Mouse (Mus musculus): ENCODE data around the gene Gm49630. TPM values are rescaled to one million over a fixed set of nuclear protein-coding genes. Genes with fewer than 3 reads are reported as not detected.
"Not testable (repeated sequence)": the region's sequence is repeated elsewhere in the genome, so short reads cannot be mapped to it uniquely, and the experiment has no call there.

Gene Gm49630
- total RNA-seq, 2 experiments from 2014 or later = not detected

DNA sequence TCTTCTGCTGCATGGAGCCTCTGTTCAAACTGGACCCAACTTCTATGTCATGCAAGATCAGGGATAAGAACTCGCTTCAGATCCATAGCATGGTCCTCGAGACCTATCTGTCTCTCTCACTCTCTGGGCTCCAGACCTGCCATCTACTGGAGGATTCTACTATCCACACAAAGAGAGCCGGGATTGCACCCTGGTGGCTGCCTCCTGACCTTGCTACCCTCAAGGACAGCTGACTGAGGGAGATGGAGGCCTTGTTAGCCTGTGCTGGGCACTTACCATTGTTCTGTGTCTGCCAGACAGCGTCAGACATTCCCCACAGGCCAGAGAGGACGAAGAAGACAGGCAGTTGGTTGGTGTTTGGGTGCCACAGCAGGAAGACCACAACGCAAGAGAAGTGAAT is 2.4 kb downstream of the Gm49630 start:
- DNase-seq (ENCODE audit: low spot score in 2 of 2) = peak in 1 of 2 experiments; percentile 12

DNA sequence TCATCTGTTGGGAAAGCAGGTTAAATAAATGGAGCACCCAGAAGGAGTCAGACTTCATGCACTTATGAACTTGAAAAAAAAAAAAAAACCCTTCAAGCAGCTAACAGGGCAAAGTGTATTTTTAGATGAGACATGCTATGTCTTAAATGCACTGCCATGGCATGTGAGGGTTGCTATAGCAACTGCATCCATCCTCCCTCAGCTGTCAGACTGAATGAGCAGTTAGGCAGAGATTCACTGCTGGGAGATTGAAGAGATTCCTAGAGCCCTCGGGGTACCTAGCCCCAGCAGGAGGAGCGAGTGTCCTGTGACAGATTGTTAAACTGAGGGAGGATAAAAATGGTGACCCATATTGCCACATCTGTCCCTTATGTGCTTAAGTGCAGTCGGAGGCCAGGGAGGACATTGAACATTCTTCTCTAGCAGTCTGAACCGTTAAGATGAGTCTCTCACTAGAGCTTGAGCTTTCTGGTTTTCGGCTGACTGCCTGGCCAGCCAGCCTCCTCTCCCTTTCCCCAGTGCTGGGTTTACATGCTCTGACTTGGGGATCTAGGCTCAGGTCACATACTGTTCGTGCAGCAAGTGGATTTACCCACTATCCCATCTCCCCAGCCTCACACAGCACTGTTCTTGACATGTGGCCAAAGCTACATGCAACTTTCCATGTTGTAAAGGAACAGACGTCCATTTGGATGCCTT is 5.0 kb downstream of the Gm49630 start:
- DNase-seq (ENCODE audit: low spot score in 2 of 2) = not testable (repeated sequence)

DNA sequence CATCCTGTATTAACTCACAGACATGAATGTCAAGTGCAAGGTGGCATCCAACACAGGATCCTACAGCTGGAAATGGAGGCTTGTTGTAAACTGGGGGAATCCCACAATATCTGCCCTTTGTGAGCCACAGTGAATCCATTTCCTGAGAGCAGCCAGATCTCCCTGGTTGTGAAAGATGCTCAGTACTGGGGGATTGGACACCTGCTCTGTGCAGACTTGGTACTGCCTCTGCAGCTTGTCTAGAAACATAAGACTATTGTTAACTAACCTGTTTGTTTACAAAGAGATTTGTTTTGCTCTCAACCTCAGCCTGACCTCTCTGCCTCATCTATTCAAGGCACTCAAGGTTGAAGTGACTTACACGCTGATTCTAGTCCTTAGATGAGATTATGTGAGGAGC is 5.5 kb downstream of the Gm49630 start:
- not testable (repeated sequence) for DNase-seq (ENCODE audit: low spot score in 2 of 2)

DNA sequence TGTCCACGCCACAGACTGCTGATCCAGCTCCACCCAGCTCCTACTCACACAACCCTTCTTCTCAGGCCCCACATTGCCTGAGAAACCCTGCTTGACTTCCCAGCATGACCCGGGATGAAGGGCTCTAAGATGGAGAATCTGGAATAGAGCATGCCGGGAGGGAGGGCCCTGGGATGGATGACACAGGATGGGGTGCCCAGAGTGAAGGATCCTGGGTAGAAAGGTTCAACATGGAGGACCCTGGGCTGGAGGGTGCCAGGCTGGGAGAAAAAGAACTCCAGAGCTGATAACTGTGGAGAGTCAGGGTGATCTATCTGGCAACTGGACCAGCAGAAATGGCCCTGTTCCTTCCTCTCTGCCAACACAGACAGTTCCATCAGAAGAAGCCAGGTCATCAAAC is 6.2 kb downstream of the Gm49630 start:
- DNase-seq (ENCODE audit: low spot score in 2 of 2) = not testable (repeated sequence)

DNA sequence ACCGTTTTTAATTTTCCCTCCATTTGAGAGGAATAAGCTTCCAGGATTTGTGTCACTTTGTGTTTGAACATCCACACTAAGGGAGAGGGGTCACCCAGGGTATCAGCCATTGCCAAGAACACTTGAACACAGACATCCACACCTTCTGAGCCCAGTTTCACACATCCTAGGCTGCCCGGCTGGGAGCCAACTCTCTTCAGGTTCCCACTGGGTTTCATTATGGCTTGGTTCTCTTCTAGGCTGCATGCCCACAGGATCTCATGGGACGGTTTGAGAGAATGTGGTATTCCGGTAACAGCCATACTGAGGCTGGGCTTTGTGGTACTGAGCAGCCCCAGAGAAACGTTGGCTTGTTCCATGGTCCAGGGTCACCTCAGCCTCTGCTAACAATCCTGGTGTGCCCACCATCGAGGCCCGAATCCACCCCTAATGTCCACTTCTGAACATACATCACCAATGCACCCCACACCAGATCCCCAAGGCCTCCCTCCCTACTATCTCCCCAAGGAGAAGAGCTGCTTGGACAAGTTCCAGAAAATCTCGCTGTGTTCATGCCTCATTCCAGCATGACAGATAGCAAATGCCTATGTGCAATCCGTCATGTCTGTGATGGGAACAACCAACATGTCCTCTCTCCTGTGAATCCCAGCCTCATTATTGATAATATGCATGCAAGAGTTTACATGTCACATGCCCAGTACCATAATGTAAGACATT is 10.9 kb downstream of the Gm49630 start:
- peak in 1 of 2 experiments; percentile 13 for DNase-seq (ENCODE audit: low spot score in 2 of 2)

DNA sequence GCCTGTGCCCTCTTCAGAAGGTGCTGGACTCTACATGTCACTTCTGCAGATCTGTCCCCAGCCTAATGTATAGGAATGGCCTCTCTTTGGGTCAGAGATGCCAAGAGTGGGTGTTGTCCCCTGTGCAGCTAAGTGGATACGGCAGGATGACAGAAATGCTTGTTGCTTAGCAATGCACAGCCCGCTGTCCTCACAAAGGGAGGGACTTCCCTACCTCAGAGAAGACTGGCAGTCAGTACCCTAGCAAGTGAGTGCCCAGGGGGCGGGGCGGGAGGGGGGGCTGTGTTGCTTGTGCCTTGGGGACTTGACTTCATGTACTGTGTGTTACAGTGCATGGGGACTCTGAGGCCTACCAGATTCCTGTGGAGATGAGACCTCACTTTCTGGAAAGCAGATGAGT is 12.0 kb downstream of the Gm49630 start:
- not testable (repeated sequence) for DNase-seq (ENCODE audit: low spot score in 2 of 2)

DNA sequence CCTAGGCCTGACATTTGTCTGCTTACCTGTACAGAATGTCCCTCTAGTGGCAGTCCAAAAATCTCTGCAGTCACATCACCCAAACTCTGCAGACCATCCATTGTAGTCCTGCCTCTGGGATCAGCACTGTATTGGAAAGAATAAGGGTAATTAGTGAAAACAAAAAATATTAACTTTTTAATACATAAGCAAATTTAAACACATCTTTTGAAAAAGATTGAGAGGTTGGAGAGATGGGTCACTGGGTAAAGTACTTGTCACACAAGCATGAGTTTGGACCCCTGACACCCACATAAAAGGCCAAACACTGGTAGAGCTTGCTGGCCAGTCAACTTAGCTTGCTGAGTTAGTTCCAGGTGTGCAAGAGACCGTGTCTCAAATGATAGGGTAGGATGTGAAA is 19.2 kb downstream of the Gm49630 start, which contains the start of gene Ttll2:
Gene Ttll2, minus strand, starts transcription at position 101 of the 400 bp plus-strand sequence.
- not testable (repeated sequence) for DNase-seq (ENCODE audit: low spot score in 2 of 2)

DNA sequence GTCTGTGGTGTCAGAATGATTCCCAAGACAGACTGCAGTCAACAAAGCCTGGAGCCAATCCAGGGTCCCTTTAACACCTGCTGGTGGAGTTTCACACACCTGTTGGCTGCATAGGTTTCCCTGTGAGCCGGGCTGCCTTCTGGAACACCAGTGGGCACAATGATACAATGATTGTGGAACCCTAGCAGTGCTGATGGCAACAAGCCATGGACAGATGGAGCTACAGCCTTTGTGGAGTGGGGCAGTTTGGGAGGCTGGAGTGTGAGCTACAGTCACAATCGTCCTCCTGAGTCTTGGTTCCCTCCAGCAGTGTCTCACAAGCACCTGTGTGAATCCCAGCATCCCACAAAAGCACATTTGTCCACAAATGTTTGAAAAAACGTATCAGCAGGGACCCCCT is 23.0 kb downstream of the Gm49630 start:
- not testable (repeated sequence) for DNase-seq (ENCODE audit: low spot score in 2 of 2)

DNA sequence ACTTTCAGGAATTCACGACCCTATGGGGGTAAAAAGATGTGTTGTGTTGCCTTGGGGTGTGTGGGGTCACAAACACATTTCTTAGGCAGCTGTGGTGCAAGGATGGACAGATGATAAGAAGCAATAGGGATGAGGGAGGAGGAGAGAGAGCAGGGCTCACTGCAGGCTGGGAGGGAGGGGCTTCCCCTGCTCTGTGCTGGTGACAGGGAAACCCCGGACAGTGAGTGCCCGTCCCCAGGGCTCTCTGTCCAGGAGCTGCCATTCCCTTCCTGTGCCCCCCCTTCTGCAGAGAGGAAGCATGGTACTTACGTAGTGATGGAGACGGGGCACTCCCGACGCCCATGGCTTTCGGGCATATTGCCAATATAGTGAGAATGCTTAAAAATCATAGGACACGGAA is 34.4 kb downstream of the Gm49630 start:
- DNase-seq (ENCODE audit: low spot score in 2 of 2) = not testable (repeated sequence)

DNA sequence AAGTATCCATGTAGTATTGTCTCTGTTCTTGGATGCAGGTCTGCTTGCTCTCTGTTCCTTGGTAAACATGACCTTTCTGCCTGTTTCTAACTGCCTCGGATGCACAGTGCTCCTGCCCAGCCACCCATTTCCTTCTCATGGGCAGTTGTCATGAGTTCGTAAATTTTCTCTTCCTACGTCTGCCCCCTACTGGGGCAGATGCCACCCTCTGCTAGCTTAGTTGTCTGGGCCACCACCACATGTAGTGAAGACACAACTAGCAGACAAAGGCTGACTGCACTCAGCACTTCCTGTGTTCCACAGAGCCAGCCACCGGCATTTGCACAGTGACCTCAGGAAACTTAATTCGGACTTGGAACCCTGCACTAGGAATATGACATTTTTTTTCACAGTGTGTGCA is 39.0 kb downstream of the Gm49630 start:
- not testable (repeated sequence) for DNase-seq (ENCODE audit: low spot score in 2 of 2)

DNA sequence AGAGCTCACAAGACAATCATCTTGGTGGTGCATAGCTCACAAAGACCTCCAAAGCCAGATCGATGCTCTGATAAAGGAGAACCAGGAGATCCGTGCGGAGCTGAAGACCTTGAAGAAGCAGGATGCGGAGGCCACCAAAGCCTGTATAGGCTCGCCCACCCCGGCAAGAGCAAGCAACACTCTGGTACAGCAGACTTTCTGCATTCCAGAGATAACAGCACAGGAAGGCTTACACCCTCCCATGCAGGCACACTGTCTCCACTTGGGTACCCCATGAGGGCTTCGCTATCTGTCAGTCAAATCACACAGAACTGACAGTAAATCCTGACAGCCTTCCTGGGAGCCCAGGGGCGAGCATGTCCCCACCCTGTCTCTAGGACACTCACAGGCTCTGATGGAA is 45.4 kb downstream of the Gm49630 start:
- DNase-seq (ENCODE audit: low spot score in 2 of 2) = not testable (repeated sequence)

DNA sequence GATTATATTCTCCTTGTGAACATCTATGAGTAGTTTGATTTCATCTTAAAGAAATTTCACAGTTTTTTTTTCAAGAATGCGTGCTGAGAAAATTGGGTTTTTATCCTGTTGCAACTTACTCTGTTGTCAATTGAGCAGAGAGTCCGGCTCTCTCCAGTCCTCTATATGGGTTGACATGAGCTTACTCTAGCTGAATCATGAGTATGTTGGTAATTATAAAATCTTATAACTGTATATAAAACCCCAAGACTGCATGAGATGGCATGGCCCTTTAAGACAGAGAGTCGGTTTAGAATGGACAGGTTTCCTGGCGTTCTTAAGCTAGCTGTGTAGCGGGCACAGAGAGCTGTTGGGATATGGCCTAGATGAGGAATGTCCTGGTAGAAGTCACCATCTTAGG is 47.4 kb downstream of the Gm49630 start, which contains the start of gene Tcp10a:
Gene Tcp10a, plus strand, starts transcription at position 301 of the 400 bp plus-strand sequence.
- DNase-seq (ENCODE audit: low spot score in 2 of 2) = not testable (repeated sequence)

DNA sequence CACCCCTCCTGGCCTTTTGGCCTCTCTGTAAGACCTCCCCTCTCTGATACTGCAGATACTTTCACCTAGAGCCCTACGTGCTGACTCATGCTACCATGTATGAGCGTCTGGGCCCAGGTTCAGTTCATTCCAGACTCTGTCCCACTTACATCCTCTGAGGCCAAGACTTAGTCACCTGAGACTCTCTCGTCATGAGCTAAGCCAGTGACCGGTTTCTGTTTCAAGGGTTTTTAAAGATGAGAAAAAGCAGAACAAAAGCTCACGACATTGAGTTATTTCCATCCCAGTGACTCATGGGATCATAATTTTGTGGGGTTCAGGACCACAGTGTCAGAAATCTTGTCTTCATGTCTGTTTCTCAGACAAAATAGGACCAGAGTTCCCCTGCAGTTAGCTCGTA is 52.0 kb downstream of the Gm49630 start:
- DNase-seq (ENCODE audit: low spot score in 2 of 2) = not testable (repeated sequence)

DNA sequence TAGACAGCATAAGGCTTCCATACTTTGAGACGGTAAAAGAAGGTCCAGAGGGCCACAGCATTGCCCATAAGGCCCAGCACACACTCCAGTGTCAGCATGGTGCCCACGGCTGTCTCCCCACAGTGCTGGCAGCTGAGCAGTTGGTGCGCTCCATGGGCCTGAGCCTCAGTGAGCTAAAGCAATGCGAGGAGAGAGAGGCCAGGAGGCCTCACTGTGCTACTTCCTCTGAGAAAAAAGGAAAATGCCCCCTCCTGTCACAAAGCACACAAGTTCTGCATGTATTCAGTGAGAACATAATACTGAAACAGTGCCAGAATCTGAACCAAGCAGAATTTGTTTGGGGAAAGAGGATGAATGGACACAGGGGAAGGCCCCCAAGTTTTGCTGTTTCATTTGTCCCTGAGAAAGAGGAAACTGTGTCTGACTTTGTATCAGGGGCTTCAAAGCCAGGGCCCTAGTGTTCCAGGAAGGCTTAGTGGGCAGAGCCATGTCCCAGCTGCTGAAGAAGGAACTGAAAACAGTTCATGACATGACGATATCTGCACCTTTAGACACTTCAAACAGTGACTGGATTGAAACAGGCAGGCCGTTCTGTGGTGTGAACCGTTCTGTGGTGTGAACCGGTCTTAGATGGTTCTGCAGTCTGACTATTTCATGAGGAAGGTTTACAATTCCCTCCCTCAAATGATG is 55.9 kb downstream of the Gm49630 start:
- not testable (repeated sequence) for DNase-seq (ENCODE audit: low spot score in 2 of 2)

DNA sequence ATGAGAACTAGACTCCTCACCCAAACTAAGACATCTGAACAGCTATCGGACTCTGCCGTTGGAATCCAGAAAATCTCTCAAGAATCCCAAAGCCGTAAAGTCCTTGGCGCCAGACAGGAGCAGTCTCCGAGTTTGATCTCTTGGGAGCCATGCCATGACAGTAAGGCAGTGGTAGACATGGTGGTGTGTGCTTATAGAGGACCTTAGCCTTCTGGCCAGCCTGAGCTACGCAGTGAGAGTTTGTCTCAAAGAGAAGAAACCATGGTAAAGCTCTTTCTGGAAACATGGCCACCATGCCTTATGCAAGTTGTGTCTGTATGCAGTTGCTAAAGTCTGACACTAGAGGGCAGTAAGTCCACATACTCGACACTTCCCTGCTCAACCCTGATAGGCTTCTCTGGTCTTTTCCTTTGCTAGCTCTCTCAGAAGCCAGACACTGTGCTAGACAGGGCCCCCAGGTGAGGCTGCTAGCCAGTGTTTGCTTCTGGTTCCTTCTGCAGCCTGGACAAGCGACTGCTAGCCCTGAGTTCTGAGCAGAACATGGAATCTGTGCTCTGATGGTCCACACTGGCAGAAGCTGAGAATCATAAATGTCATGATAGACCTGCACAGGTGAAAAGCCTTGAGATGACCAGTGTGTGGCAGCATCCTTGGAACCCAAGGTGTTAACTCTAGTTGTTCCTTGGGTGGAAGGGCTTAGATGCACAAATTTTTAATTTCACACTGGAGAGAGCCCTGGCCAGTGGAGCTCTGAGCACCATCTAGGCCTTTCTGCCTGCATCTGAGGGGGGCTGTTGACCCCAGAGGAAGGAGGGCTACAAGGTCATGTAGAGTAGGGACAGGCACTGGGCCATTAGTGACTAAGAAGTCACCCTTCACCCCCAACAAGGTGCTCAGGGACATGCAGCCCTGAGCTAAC is 65.2 kb downstream of the Gm49630 start:
- peak in 1 of 2 experiments; percentile 20 for DNase-seq (ENCODE audit: low spot score in 2 of 2)

Other genes starting within 250 kb of the Gm49630 start
- gene Rps6ka2, start 201.9 kb downstream of the Gm49630 start, total RNA-seq (2021) = 10 to 100 TPM; 11.3 to 12.8 TPM
- under 1 TPM in 1 of 2 experiments, not detected in 1; 0.54 TPM for gene Tcp10a, start 47.3 kb downstream of the Gm49630 start, total RNA-seq (2021)
- gene Ttll2, start 19.3 kb downstream of the Gm49630 start, total RNA-seq (2021) = not detected
- 1 to 10 TPM in 1 of 2 experiments, under 1 TPM in 1; 0.35 to 1.1 TPM for gene Unc93a2, start 13.5 kb upstream of the Gm49630 start, total RNA-seq (2021)